Mouse (Mus musculus): ENCODE results near the gene Gm3115.
"Not testable (repeated sequence)": the region's sequence is repeated elsewhere in the genome, so short reads cannot be mapped to it uniquely, and the experiment has no call there.

- not testable (repeated sequence) for TF ChIP-seq CTCF, EP300 (IDR thresholded peaks at IDR 0.05; ENCODE audit: low read depth)
Measured at GRCm38 (mm10) chr14:4083820-4084219, at the start of gene Gm3115.

All from heart, postnatal 0 days (tissue).